ENCODE assay signal across 27 mouse cellular contexts in the genomic region with DNA sequence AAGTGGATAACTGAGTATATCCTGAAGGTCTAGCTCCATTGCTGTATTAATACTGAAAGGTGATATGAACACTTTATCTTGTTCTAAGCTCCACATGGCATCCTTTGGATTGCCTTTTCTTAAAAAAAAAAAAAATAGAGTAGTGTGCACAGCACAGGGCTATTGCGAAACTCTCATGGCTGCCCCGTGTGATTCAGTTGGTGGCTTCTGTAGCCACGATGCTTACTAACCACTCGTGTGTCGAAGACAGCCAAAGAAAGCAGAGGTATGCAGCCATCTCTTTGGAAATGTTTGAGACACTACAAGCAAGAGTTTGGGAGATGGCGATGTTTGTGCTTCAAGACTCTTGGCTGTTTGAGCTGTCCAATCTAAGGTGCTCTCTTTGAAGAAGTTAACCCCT. TPM values are rescaled to one million over a fixed set of nuclear protein-coding genes. Genes with fewer than 3 reads are reported as not detected.
DNase-seq lines count a peak whose midpoint lies in the region; ATAC-seq lines count a peak whose summit lies in the region.
"Had no signal": no experiment of that assay in that cellular context is flagged by ENCODE, and none has a peak within 500 bp of the region (broad histone marks: within the 10 kb centered on the region; RNA-seq: fewer than 3 reads in every experiment).

No protein-coding gene starts in this region.

- no peaks in the 10 kb centered on the region for H3K4me1 ChIP-seq in brown adipose tissue, adult 24 weeks (ENCODE audit: control insufficient read depth, insufficient read depth, insufficient read length, low read length)
- H3K4me1 ChIP-seq: embryonic facial prominence, embryonic 13.5 days; forebrain, embryonic 10.5 days; heart, embryonic 10.5 days; hindbrain, embryonic 13.5 days had no signal

- 0 out of 2 replicates have a peak overlapping the region, but pooled peaks have one; percentile 3 for H3K27ac ChIP-seq in brown adipose tissue, adult 24 weeks (replicated peaks; ENCODE audit: low read depth, low read length)
- H3K27ac ChIP-seq: embryonic facial prominence, embryonic 13.5 days; forebrain, embryonic 10.5 days; gastrocnemius, adult 2 months; heart, embryonic 10.5 days; hindbrain, embryonic 13.5 days; hindbrain, postnatal 0 days had no signal

- peak; percentile 90 for ATAC-seq in granulocyte monocyte progenitor cell, adult 5-6 weeks (replicated peaks; ENCODE audit: poor library complexity, severe bottlenecking)
- ATAC-seq: forebrain, embryonic 14.5 days; hindbrain, postnatal 0 days had no signal

- no peak overlapping the region for H3K4me3 ChIP-seq in brown adipose tissue, adult 24 weeks (ENCODE audit: insufficient read depth, low read depth, low read length)
- H3K4me3 ChIP-seq: embryonic facial prominence, embryonic 13.5 days; forebrain, embryonic 10.5 days; gastrocnemius, adult 2 months; heart, embryonic 10.5 days; hindbrain, embryonic 13.5 days had no signal

- DNase-seq in 3134 (ENCODE audit: extremely low read depth, insufficient read length, low spot score) (peak; percentile 23), 416B (ENCODE audit: low read depth) (peak; percentile 69)
- no peak for DNase-seq in spleen, postnatal 36 days (ENCODE audit: low spot score in 2 of 2)
- DNase-seq in urinary bladder, postnatal 14 days (ENCODE audit: low spot score): no peak
- DNase-seq in layer of hippocampus, adult 8-10 months (ENCODE audit: low spot score in 2 of 2): no peak
- no peak for DNase-seq in layer of hippocampus, postnatal 25 days (ENCODE audit: extremely low spot score in 1 of 2, low spot score in 1 of 2)
- DNase-seq: adrenal gland, adult 8-10 months; adrenal gland, postnatal 36 days; cerebellum, adult 11 months; cerebellum, adult 8-10 months; cerebellum, postnatal 25 days; gastrocnemius, adult 2 months; gastrocnemius, postnatal 25 days; heart, adult 18-20 months; heart, postnatal 10 days had no signal

RNA-seq across cellular contexts. Expression of a gene that starts 22.4 kb away (rescaled TPM):
- polyA plus RNA-seq in brown adipose tissue, adult 24 weeks (2012; ENCODE audit: insufficient read depth, insufficient read length, missing spikeins): not detected in 2 replicates
- total RNA-seq in granulocyte monocyte progenitor cell, adult 5-6 weeks (2014; fragmentation: Nextera tagmentation): not detected in 2 replicates
- not detected in 2 replicates for total RNA-seq in granulocyte monocyte progenitor cell, adult 5-6 weeks (2017)
- not detected for total RNA-seq in layer of hippocampus, adult 8-10 months (2022)
- total RNA-seq in layer of hippocampus, postnatal 25 days (2021): not detected
- total RNA-seq: adrenal gland, adult 8-10 months; adrenal gland, postnatal 36 days; CH12.LX; gastrocnemius, adult 2 months; gastrocnemius, postnatal 25 days; heart, adult 18-20 months; heart, postnatal 10 days; hematopoietic stem cell, adult 5-6 weeks; hindbrain, postnatal 0 days had no signal
- polyA plus RNA-seq: embryonic facial prominence, embryonic 13.5 days; forebrain, embryonic 10.5 days; forebrain, embryonic 14.5 days; heart, embryonic 14.5 days; hindbrain, embryonic 13.5 days; hindbrain, postnatal 0 days; intestine, embryonic 14.5 days had no signal

RNA-seq across cellular contexts. Expression of a gene that starts 58.9 kb away (rescaled TPM):
- polyA plus RNA-seq in brown adipose tissue, adult 24 weeks (2012; ENCODE audit: insufficient read depth, insufficient read length, missing spikeins): 1.4 and 2.7 TPM in 2 replicates
- total RNA-seq in granulocyte monocyte progenitor cell, adult 5-6 weeks (2014; fragmentation: Nextera tagmentation): not detected in 2 replicates
- not detected in 2 replicates for total RNA-seq in granulocyte monocyte progenitor cell, adult 5-6 weeks (2017)
- total RNA-seq in layer of hippocampus, adult 8-10 months (2022): 10 to 100 TPM; 41.4 to 48.2 (median 44.3) TPM
- 10 to 100 TPM; 40.4 to 49.5 TPM for total RNA-seq in layer of hippocampus, postnatal 25 days (2021)

Comparison
In these comparisons a context has a peak if more than half of its experiments do, and no peak if none do; other contexts are left out.
1. DNase-seq: peak in 3134 (single experiment) and 416B (single experiment); none in spleen, postnatal 36 days (0 of 2), urinary bladder, postnatal 14 days (single experiment), layer of hippocampus, adult 8-10 months (0 of 2) and layer of hippocampus, postnatal 25 days (0 of 2).
2. RNA of a gene that starts 58.9 kb away (total RNA-seq): 40.4 to 49.5 TPM in layer of hippocampus, postnatal 25 days and 41.4 to 48.2 TPM in layer of hippocampus, adult 8-10 months; not detected in granulocyte monocyte progenitor cell, adult 5-6 weeks; every median in the first group is over 10 times any median in the second.